Mouse (Mus musculus): ENCODE results near the gene Pdia4. TPM values are rescaled to one million over a fixed set of nuclear protein-coding genes. Genes with fewer than 3 reads are reported as not detected.
"Not testable (repeated sequence)": the region's sequence is repeated elsewhere in the genome, so short reads cannot be mapped to it uniquely, and the experiment has no call there.

The Pdia4 gene
- polyA plus RNA-seq, 1 experiment from 2014 or later = 138 TPM

- peaks cover 10% of the 10 kb centered on the region; the same call in 1 of the 2 replicates for H3K4me1 ChIP-seq (ENCODE audit: control insufficient read depth, insufficient read depth, low read length)
- WGBS = 74% methylated on average over 5 of the region's 5 CpGs
- no peak overlapping the region for H3K27ac ChIP-seq (ENCODE audit: low read depth, low read length)
These were observed 28.4 kb downstream of the Pdia4 start for GRCm38 (mm10) chr6:47784707-47785412.

GRCm38 (mm10) chr6:47781091-47781968 is 31.9 kb downstream of the Pdia4 start:
- Histone ChIP-seq H3K4me2 (ENCODE audit: low read depth, low read length) (peak overlapping the region; percentile 44), H3K4me3 (ENCODE audit: low read depth, low read length) (peak overlapping the region; percentile 27), H3K9me3 (ENCODE audit: control insufficient read depth, low read length) (no peaks in the 10 kb centered on the region), H3K4me1 (ENCODE audit: control insufficient read depth, insufficient read depth, low read length) (peaks cover 5% of the 10 kb centered on the region; the same call in 1 of the 2 replicates), H3K36me3 (ENCODE audit: control insufficient read depth, insufficient read depth, low read length) (no peaks in the 10 kb centered on the region), H3K9ac (replicated peaks; ENCODE audit: low read depth, low read length) (peak overlapping the region; percentile 59; the same call in 1 of the 2 replicates), H3K27ac (ENCODE audit: low read depth, low read length) (peak overlapping the region; percentile 86), H3K27me3 (ENCODE audit: control insufficient read depth, insufficient read depth, low read length) (no peaks in the 10 kb centered on the region)
- WGBS = under 1% methylated on average over 21 of the region's 21 CpGs
- ATAC-seq (ENCODE audit: low read depth) = peak; percentile 65

More at GRCm38 (mm10) chr6:47784707-47785412, 28.4 kb downstream of the Pdia4 start:
- Histone ChIP-seq H3K27me3 (ENCODE audit: control insufficient read depth, insufficient read depth, low read length) (no peaks in the 10 kb centered on the region), H3K9me3 (ENCODE audit: control insufficient read depth, low read length) (no peaks in the 10 kb centered on the region), H3K36me3 (ENCODE audit: control insufficient read depth, insufficient read depth, low read length) (no peaks in the 10 kb centered on the region), H3K4me2 (ENCODE audit: low read depth, low read length) (no peak overlapping the region), H3K9ac (replicated peaks; ENCODE audit: low read depth, low read length) (no peak overlapping the region), H3K4me3 (ENCODE audit: low read depth, low read length) (no peak overlapping the region)
- no peak for ATAC-seq (ENCODE audit: low read depth)

- peak overlapping the region; percentile 27 for H3K4me3 ChIP-seq (ENCODE audit: low read depth, low read length)
- no peak overlapping the region for H3K9ac ChIP-seq (replicated peaks; ENCODE audit: low read depth, low read length)
- H3K27ac ChIP-seq (ENCODE audit: low read depth, low read length) = no peak overlapping the region
- 18% methylated on average over 2 of the region's 2 CpGs for WGBS
- H3K9me3 ChIP-seq (ENCODE audit: control insufficient read depth, low read length) = no peaks in the 10 kb centered on the region
- H3K36me3 ChIP-seq (ENCODE audit: control insufficient read depth, insufficient read depth, low read length) = no peaks in the 10 kb centered on the region
- H3K27me3 ChIP-seq (ENCODE audit: control insufficient read depth, insufficient read depth, low read length) = no peaks in the 10 kb centered on the region
- ATAC-seq (ENCODE audit: low read depth) = no peak
- H3K4me2 ChIP-seq (ENCODE audit: low read depth, low read length) = peak overlapping the region; percentile 44; the same call in 1 of the 2 replicates
- H3K4me1 ChIP-seq (ENCODE audit: control insufficient read depth, insufficient read depth, low read length) = peaks cover 5% of the 10 kb centered on the region; the same call in 1 of the 2 replicates
These were observed 32.6 kb downstream of the Pdia4 start for GRCm38 (mm10) chr6:47780576-47781013.

- H3K36me3 ChIP-seq (ENCODE audit: control insufficient read depth, insufficient read depth, low read length); H3K4me1 ChIP-seq (ENCODE audit: control insufficient read depth, insufficient read depth, low read length); H3K27me3 ChIP-seq (ENCODE audit: control insufficient read depth, insufficient read depth, low read length); H3K9ac ChIP-seq (replicated peaks; ENCODE audit: low read depth, low read length); ATAC-seq (ENCODE audit: low read depth); H3K4me2 ChIP-seq (ENCODE audit: low read depth, low read length); H3K9me3 ChIP-seq (ENCODE audit: control insufficient read depth, low read length); H3K4me3 ChIP-seq (ENCODE audit: low read depth, low read length); H3K27ac ChIP-seq (ENCODE audit: low read depth, low read length): not testable (repeated sequence)
- 71% methylated on average over 7 of the region's 19 CpGs for WGBS
These were observed 41.5 kb downstream of the Pdia4 start for GRCm38 (mm10) chr6:47771760-47772159.

- H3K4me3 ChIP-seq (ENCODE audit: low read depth, low read length) = not testable (repeated sequence)
- WGBS = 76% methylated on average over 12 of the region's 12 CpGs
These were observed 42.1 kb downstream of the Pdia4 start for GRCm38 (mm10) chr6:47771113-47771512.

GRCm38 (mm10) chr6:47769861-47770260 is 43.4 kb downstream of the Pdia4 start:
- H3K9ac ChIP-seq (replicated peaks; ENCODE audit: low read depth, low read length); ATAC-seq (ENCODE audit: low read depth); H3K36me3 ChIP-seq (ENCODE audit: control insufficient read depth, insufficient read depth, low read length); H3K27ac ChIP-seq (ENCODE audit: low read depth, low read length); H3K4me3 ChIP-seq (ENCODE audit: low read depth, low read length); H3K9me3 ChIP-seq (ENCODE audit: control insufficient read depth, low read length); H3K4me2 ChIP-seq (ENCODE audit: low read depth, low read length); H3K27me3 ChIP-seq (ENCODE audit: control insufficient read depth, insufficient read depth, low read length); H3K4me1 ChIP-seq (ENCODE audit: control insufficient read depth, insufficient read depth, low read length): not testable (repeated sequence)
- WGBS = 80% methylated on average over 4 of the region's 4 CpGs

More at GRCm38 (mm10) chr6:47771113-47771512, 42.1 kb downstream of the Pdia4 start:
- not testable (repeated sequence) for H3K27ac ChIP-seq (ENCODE audit: low read depth, low read length); H3K27me3 ChIP-seq (ENCODE audit: control insufficient read depth, insufficient read depth, low read length); H3K9me3 ChIP-seq (ENCODE audit: control insufficient read depth, low read length); H3K4me1 ChIP-seq (ENCODE audit: control insufficient read depth, insufficient read depth, low read length); H3K4me2 ChIP-seq (ENCODE audit: low read depth, low read length); H3K36me3 ChIP-seq (ENCODE audit: control insufficient read depth, insufficient read depth, low read length); ATAC-seq (ENCODE audit: low read depth); H3K9ac ChIP-seq (replicated peaks; ENCODE audit: low read depth, low read length)

- H3K36me3 ChIP-seq (ENCODE audit: control insufficient read depth, insufficient read depth, low read length); H3K4me2 ChIP-seq (ENCODE audit: low read depth, low read length); H3K27ac ChIP-seq (ENCODE audit: low read depth, low read length); H3K4me3 ChIP-seq (ENCODE audit: low read depth, low read length); H3K27me3 ChIP-seq (ENCODE audit: control insufficient read depth, insufficient read depth, low read length); H3K4me1 ChIP-seq (ENCODE audit: control insufficient read depth, insufficient read depth, low read length); ATAC-seq (ENCODE audit: low read depth); H3K9ac ChIP-seq (replicated peaks; ENCODE audit: low read depth, low read length); H3K9me3 ChIP-seq (ENCODE audit: control insufficient read depth, low read length): not testable (repeated sequence)
- WGBS = 38% methylated on average over 1 of the region's 12 CpGs
These were observed 44.7 kb downstream of the Pdia4 start for GRCm38 (mm10) chr6:47768520-47768919.

- H3K27ac ChIP-seq (ENCODE audit: low read depth, low read length); H3K27me3 ChIP-seq (ENCODE audit: control insufficient read depth, insufficient read depth, low read length); H3K4me3 ChIP-seq (ENCODE audit: low read depth, low read length); H3K9ac ChIP-seq (replicated peaks; ENCODE audit: low read depth, low read length); H3K4me2 ChIP-seq (ENCODE audit: low read depth, low read length); H3K4me1 ChIP-seq (ENCODE audit: control insufficient read depth, insufficient read depth, low read length); ATAC-seq (ENCODE audit: low read depth); H3K9me3 ChIP-seq (ENCODE audit: control insufficient read depth, low read length); H3K36me3 ChIP-seq (ENCODE audit: control insufficient read depth, insufficient read depth, low read length): not testable (repeated sequence)
- WGBS = 32% methylated on average over 4 of the region's 20 CpGs
These were observed 45.9 kb downstream of the Pdia4 start for GRCm38 (mm10) chr6:47767355-47767754.

GRCm38 (mm10) chr6:47762686-47763085 is 50.5 kb downstream of the Pdia4 start:
- WGBS = 85% methylated on average over 8 of the region's 10 CpGs
- H3K27me3 ChIP-seq (ENCODE audit: control insufficient read depth, insufficient read depth, low read length); H3K36me3 ChIP-seq (ENCODE audit: control insufficient read depth, insufficient read depth, low read length); H3K27ac ChIP-seq (ENCODE audit: low read depth, low read length); H3K4me2 ChIP-seq (ENCODE audit: low read depth, low read length); ATAC-seq (ENCODE audit: low read depth); H3K9ac ChIP-seq (replicated peaks; ENCODE audit: low read depth, low read length); H3K4me1 ChIP-seq (ENCODE audit: control insufficient read depth, insufficient read depth, low read length); H3K4me3 ChIP-seq (ENCODE audit: low read depth, low read length); H3K9me3 ChIP-seq (ENCODE audit: control insufficient read depth, low read length): not testable (repeated sequence)

All from neural tube, embryonic 14.5 days (tissue).